Mouse (Mus musculus) spleen, adult 12 weeks (tissue): ENCODE results near the gene Frzb.

Experiments used
- DNase-seq: peaks from one replicate; pipeline ENCODE4 v3.0.0; 2022; ENCODE audit warnings: low spot score

Gene Frzb

GRCm38 (mm10) chr2:80423116-80423515 is 24.3 kb downstream of the Frzb start:
- no peak for DNase-seq

GRCm38 (mm10) chr2:80421990-80422389 is 25.4 kb downstream of the Frzb start:
- no peak for DNase-seq

DNA sequence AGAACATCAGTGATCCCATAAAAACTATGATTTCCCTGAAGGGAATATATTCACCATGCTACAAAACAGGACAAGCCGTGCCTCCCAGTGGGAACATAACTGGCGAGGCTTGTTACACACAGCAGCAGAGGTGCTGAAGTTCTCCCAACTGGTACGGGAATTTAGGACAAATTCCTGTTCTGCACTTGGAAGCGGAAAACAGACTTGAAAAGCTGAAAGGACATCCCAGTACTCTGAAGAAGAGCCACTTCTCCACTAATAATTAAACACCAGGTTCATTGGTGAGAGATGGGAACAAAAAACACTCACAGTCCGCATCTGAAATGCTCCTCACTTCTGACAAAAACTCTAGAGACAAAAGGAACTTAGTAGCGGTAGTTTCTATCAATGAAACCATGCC is 31.1 kb downstream of the Frzb start:
- DNase-seq: no peak

DNA sequence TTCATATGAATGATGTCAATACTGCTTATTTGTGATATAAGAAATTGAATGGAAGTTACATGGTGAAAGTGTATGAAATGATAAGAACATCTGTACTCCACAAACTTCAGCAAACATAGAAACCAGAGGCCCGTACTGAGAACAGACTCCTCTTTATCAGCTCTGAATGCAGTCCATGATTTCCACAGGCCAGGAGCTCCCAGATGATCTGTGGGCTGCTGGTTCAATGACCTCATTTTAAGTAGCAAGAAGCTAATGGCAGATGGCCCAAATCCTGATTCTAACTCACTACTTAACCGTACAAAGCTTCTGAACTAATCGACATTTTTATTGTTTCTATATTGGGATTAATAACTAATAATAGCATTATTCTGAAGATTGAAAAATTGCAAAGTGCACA is 33.0 kb downstream of the Frzb start:
- DNase-seq: no peak

GRCm38 (mm10) chr2:80413124-80413523 is 34.3 kb downstream of the Frzb start:
- DNase-seq: no peak

DNA sequence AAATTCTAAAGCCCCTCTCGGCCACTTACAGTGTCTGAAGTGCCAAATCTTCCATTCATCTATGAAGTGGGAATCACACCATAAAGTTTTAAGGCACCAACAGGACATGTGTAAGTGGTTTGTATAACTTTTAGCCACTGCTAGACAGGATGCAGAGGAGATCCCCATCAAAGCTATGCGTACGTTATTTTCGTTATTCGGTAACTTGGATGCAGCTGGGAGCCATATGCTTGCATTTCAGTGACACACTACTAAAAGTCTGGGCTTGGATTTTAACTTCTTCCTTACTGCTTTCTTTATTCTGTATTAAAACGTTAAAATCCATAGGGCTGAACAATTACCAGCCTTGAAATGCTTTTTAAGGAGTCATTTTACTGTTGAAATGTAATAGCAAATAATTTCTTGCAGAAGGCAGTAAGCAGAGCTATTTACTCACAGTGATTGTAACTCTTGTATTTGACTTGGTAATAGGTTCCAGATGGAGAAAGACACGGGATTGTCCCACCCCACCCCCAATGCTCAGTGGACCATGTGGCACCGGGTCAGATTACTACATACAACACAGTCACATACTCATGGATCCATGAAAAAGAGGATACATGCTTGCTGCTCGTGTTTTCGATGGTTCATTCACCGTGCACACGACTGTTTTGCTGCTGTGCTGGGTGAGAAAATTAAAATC is 37.4 kb downstream of the Frzb start:
- no peak for DNase-seq

DNA sequence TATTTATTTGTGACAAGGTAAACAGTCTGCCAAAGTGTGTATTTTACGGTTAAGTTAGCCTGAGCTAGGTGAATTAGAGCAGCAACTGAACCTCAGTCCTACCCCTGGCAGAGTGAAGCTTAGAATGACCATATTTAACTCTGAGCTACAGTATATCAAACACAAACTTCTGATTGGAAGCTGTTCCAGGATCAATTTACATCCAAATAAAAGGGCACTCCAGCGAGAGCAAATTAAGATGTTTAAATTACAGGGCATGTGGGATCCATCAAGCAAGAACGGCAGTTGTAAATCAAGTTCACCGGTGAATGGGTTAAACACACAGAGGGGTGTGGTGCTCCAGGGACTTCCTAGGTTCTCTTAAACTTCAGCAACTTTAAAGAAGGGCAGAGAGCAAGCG is 42.7 kb downstream of the Frzb start:
- DNase-seq: no peak

DNA sequence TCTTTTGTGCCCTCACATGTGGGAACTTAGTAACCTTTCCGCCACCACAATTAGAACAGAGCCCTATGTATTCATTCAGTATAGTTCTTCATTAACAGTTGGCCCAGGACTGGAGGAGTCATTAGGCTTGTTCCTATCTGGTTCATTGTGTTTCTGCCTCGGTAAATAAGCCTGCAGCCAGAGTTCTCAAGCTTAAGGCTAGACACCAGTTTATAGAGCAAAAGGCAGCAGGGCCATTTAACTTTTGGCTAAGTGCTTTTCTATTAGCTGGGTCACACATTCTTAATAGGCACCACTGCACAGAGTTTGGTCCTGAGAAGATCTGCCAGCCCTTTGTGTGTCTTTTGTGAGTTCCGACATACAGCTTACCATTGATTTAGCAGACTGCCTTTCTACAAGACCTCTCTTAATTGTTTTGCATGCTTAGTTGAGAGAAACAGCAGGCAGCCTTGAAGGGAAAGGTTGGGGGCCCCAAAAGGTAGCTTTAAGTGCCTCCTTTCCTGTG is 48.8 kb downstream of the Frzb start:
- no peak for DNase-seq

DNA sequence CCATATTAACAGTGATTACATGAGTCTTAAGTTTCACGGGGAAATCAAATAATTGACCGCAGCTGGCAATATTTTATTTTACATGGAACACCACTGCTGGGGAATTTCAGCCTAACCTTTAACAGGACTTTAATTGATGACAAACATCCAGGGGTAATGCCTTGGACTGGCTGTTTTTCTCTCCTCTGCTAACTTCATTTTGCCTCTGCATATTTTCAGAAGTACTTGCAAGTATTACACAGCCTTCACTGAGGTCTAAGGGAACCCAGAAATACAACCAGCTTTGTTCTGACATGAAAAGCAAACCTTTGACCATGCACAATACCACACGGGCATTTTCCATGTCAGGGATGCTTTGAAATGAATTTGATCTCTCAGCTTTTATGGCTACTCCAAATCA is 50.6 kb downstream of the Frzb start:
- DNase-seq: no peak

DNA sequence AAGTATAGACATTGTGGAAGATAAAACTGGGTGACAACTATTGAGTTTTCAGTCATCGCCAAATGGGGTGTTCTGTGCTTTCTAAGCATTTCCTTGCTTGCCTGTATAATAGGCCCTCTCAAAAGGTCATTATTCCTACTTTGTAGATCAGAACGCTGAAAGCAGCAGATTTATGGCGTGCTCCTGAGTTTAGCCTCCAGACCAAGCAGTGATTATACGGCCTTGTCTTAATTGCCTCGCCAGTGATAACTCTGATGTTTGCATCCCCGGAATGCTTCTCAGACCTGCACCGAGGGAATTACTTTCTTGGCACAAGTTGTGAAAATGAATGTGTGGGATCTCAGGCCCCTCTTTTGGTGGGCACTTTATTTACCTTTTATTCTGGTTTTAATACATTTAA is 51.4 kb downstream of the Frzb start:
- no peak for DNase-seq

GRCm38 (mm10) chr2:80388341-80388740 is 59.1 kb downstream of the Frzb start:
- no peak for DNase-seq

DNA sequence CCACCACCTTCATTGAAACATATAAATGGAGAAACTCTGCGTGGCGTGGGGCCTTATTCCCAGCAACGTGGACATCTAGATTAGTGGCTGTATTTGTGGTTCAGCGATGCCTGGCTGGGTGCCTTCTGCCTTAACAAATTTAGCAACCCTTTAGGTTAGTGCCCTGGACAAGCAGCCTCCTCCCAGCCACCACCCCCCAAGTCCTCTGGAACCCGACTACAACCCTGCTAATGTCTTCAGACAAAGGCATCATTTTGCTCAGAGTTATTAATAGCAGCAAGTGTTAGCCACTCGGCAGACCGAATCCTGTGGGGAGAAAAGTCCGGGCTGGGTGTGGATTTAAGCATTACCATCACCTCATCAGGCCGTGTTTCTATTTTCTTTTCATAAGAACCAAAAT is 59.8 kb downstream of the Frzb start:
- no peak for DNase-seq

GRCm38 (mm10) chr2:80386255-80386654 is 61.2 kb downstream of the Frzb start:
- DNase-seq: no peak

DNA sequence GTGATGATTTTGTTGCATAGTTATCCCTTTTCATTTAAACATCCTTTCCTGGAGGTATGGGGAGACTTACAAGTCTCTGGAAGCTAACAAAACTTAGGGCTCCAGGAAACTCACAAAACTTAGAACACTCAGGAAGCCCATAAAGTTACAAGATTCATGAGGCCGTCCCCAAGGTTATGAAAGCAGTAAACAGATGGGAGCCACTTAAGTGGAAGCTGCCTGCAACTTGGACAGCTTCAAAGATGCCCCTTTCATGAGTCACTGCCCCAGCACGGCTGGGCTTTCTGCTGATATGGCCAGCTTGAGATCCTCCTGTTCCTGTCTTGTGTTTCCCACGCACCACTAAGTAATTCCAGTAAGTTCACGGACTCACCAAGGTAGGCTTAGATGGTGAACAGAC is 63.0 kb downstream of the Frzb start:
- DNase-seq: no peak

DNA sequence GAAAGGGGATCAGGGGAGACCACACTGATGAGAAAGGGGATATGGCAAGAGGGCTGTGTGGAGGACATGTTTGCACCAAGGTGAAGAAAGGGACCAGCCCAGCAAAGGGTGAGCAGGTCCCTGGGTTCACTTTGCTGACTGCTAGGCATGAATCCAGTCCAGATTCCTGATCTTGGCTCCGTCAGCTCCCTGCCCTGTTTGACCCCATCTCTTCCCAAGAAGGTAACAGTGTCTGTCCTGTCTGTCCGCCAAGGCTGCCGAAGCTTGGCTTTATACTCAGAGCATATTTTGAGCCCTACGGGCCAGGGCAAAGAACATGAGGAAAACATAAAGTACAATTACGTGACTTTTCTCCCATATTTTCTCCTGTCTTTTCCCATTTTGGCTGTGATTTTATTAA is 67.6 kb downstream of the Frzb start:
- DNase-seq: no peak

DNA sequence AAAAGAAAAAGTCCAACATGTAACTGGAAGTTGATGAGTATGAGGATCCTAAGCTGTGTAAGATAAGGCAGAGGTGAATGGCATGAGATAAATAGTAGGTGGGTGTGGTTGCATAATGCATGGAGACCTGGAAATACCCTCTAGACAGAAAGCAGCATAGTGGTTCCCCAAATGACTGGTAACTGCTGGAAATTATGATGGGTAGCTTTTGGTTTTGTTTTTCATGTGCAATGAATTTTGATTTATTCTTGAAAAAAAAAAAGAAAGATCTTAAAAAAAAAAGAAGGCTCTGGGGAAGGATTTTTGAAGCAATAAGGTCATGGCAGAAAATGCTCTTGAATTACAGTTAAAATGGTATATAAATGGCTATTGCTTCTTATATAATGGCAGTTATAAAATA is 72.5 kb downstream of the Frzb start:
- DNase-seq: no peak

- DNase-seq: no peak
Observed at GRCm38 (mm10) chr2:80371458-80371857, 76.0 kb downstream of the Frzb start.
